Mouse (Mus musculus) subcutaneous adipose tissue, adult 2 months (tissue): ENCODE measurements around the gene Nusap1. TPM values are rescaled to one million over a fixed set of nuclear protein-coding genes. Genes with fewer than 3 reads are reported as not detected.

Experiments used
- polyA plus RNA-seq: library from polyadenylated mRNA; depleted of rRNA; stranded (reverse); fragments of >200 nt; gene quantifications from 2 replicates; pipeline ENCODE4 v1.2.3, GENCODE M21; 2012; ENCODE audit warnings: low replicate concordance; rRNA removed

The Nusap1 gene
- 0.42 and 1.5 TPM in 2 replicates for polyA plus RNA-seq

GRCm38 (mm10) chr2:119618199-119618982 is at the start of gene Nusap1, which contains the start of gene Oip5:
Nusap1 (plus strand) TSS chr2:119618298.
Oip5 (minus strand) TSS chr2:119618469.

DNA sequence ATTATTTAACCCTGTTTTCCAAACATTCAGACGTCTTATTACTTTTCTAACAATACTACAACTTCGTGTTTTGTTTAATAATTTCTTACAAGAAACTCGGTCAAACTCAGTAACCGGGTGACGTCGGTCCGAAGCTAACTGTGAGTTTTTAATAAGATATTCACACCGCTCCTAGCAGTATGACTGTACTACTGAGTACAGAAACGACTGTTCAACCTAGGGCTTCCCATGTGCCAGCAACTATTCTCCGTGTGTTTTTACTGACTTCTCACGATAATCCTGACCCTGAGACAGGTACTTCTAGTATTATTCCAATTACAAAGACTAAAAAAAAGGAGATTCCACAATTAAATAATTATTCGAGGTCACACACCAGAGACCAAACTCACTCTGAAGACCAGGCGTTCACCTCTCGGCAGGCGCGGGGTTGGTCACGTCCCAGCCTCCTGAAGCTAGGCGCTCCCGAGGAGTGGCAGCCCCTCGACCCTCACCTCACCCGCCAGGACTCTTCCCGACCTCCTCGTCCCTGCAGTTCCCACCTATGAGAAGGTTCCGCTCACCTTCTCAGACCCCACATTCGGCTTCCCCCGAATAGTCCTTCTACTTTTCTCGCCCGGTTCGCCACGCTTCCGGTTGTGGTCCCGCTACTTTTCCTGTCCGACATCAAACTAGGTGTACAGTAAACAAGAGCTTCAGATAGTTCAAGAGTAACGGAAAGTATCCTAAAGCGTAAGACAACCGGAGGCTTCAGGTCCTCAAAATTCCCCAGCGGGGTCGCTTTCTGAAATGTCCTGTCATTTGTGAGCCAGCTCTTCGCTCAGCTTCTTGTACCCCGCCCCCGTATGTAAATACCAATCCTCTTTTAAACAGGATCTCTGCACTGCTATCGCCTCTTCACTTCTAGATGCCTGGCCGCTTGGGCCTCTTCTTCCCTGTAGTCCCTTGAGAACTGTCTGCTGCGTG is 44.4 kb downstream of the Nusap1 start, which contains the start of gene Ndufaf1:
TSS of gene Ndufaf1 (minus strand) at position 608 of the 963 bp plus-strand sequence.

GRCm38 (mm10) chr2:119674525-119675214 is 56.6 kb downstream of the Nusap1 start, which contains the start of gene Rtf1:
Rtf1 (plus strand) TSS chr2:119675068.

Other genes with a start within 250 kb of the Nusap1 start
- gene Ino80, start 140.6 kb upstream of the Nusap1 start, polyA plus RNA-seq, result 8.3 and 11.0 TPM in 2 replicates
- 1.0 and 2.6 TPM in 2 replicates for gene Exd1, start 70.7 kb upstream of the Nusap1 start, polyA plus RNA-seq
- gene Chp1, start 70.6 kb upstream of the Nusap1 start, polyA plus RNA-seq, result 210 and 560 TPM in 2 replicates
- 2.9 and 5.1 TPM in 2 replicates for gene Oip5, start 171 bp downstream of the Nusap1 start, polyA plus RNA-seq
- 7.3 and 9.0 TPM in 2 replicates for gene Ndufaf1, start 44.5 kb downstream of the Nusap1 start, polyA plus RNA-seq
- 8.4 and 11.6 TPM in 2 replicates for gene Rtf1, start 56.8 kb downstream of the Nusap1 start, polyA plus RNA-seq
- 3.4 and 4.1 TPM in 2 replicates for gene Itpka, start 124.0 kb downstream of the Nusap1 start, polyA plus RNA-seq
- 0.11 and 1.7 TPM in 2 replicates for gene Ltk, start 142.1 kb downstream of the Nusap1 start, polyA plus RNA-seq
- 16.6 and 25.9 TPM in 2 replicates for gene Rpap1, start 169.2 kb downstream of the Nusap1 start, polyA plus RNA-seq
- gene Tyro3, start 179.4 kb downstream of the Nusap1 start, polyA plus RNA-seq, result 1.9 and 12.4 TPM in 2 replicates